ENCODE assay signal across 36 mouse cellular contexts in genomic region chr1:87525041-87525440, GRCm38 (mm10). TPM values are rescaled to one million over a fixed set of nuclear protein-coding genes. Genes with fewer than 3 reads are reported as not detected.
"Had no signal": no experiment of that assay in that cellular context is flagged by ENCODE, and none has a peak within 500 bp of the region (broad histone marks: within the 10 kb centered on the region; RNA-seq: fewer than 3 reads in every experiment).

No protein-coding gene starts in this region.

- H3K4me3 ChIP-seq: heart, adult 2 months; hindbrain, embryonic 10.5 days; hindbrain, embryonic 12.5 days; hindbrain, embryonic 15.5 days; layer of hippocampus, adult 2 months; left cerebral cortex, adult 2 months; limb, embryonic 10.5 days; limb, embryonic 12.5 days; liver, embryonic 13.5 days; liver, embryonic 15.5 days had no signal

- ATAC-seq: hindbrain, postnatal 0 days; intestine, embryonic 16.5 days had no signal

- H3K9ac ChIP-seq: hindbrain, embryonic 12.5 days; hindbrain, embryonic 15.5 days; limb, embryonic 12.5 days; liver, embryonic 13.5 days; liver, embryonic 15.5 days had no signal

- H3K36me3 ChIP-seq: hindbrain, embryonic 10.5 days; hindbrain, embryonic 12.5 days; hindbrain, embryonic 15.5 days; limb, embryonic 10.5 days; limb, embryonic 12.5 days; liver, embryonic 13.5 days; liver, embryonic 15.5 days had no signal

- H3K4me2 ChIP-seq: heart, embryonic 11.5 days; hindbrain, embryonic 12.5 days; hindbrain, embryonic 15.5 days; limb, embryonic 12.5 days; liver, embryonic 11.5 days; liver, embryonic 13.5 days; liver, embryonic 15.5 days had no signal

- H3K27ac ChIP-seq: heart, adult 2 months; hindbrain, embryonic 10.5 days; hindbrain, embryonic 12.5 days; hindbrain, embryonic 15.5 days; hindbrain, postnatal 0 days; layer of hippocampus, adult 2 months; left cerebral cortex, adult 2 months; limb, embryonic 10.5 days; limb, embryonic 12.5 days; liver, embryonic 13.5 days; liver, embryonic 15.5 days had no signal

- H3K4me1 ChIP-seq: hindbrain, embryonic 12.5 days; hindbrain, embryonic 15.5 days; limb, embryonic 10.5 days; liver, embryonic 13.5 days; liver, embryonic 15.5 days had no signal

- DNase-seq: gastrocnemius, postnatal 10 days; gastrocnemius, postnatal 25 days; heart, adult 2 months; heart, postnatal 10 days; heart, postnatal 4 days; kidney, adult 11 months; kidney, adult 2 months; kidney, postnatal 10 days; kidney, postnatal 25 days; kidney, postnatal 4 days; liver; liver, embryonic 13.5 days had no signal

- H3K9me3 ChIP-seq: hindbrain, embryonic 10.5 days; hindbrain, embryonic 12.5 days; hindbrain, embryonic 15.5 days; limb, embryonic 10.5 days; limb, embryonic 12.5 days; liver, embryonic 13.5 days; liver, embryonic 15.5 days had no signal

- H3K27me3 ChIP-seq: hindbrain, embryonic 15.5 days; limb, embryonic 12.5 days; liver, embryonic 13.5 days; liver, embryonic 15.5 days had no signal

RNA-seq across cellular contexts. Expression of gene Neu2, which starts 15.4 kb away (rescaled TPM):
- total RNA-seq: granulocyte monocyte progenitor cell, adult 5-6 weeks; heart, adult 2 months; heart, postnatal 10 days; heart, postnatal 25 days; heart, postnatal 4 days had no signal
- polyA plus RNA-seq: heart, embryonic 11.5 days; heart, embryonic 14.5 days; hindbrain, embryonic 10.5 days; hindbrain, embryonic 12.5 days; limb, embryonic 10.5 days had no signal

RNA-seq across cellular contexts. Expression of gene Ngef, which starts 48.6 kb away (rescaled TPM):
- total RNA-seq: granulocyte monocyte progenitor cell, adult 5-6 weeks had no signal

RNA-seq across cellular contexts. Expression of gene Snorc, which starts 55.0 kb away (rescaled TPM):
- total RNA-seq: gastrocnemius, adult 18-20 months; gastrocnemius, postnatal 10 days; gastrocnemius, postnatal 25 days; gastrocnemius, postnatal 4 days; granulocyte monocyte progenitor cell, adult 5-6 weeks; heart, adult 2 months; heart, postnatal 10 days; heart, postnatal 25 days; heart, postnatal 4 days; hindbrain, postnatal 0 days; layer of hippocampus, adult 2 months; layer of hippocampus, postnatal 10 days; layer of hippocampus, postnatal 25 days; left cerebral cortex, postnatal 36 days had no signal
- polyA plus RNA-seq: heart, embryonic 11.5 days; heart, embryonic 14.5 days; heart, embryonic 16.5 days; hindbrain, embryonic 10.5 days; intestine, embryonic 14.5 days; intestine, embryonic 16.5 days; kidney, adult 2 months; kidney, embryonic 14.5 days; kidney, embryonic 16.5 days; limb, embryonic 10.5 days; liver, embryonic 11.5 days; liver, embryonic 13.5 days had no signal
